Mouse (Mus musculus): ENCODE results near the gene Nmrk2. TPM values are rescaled to one million over a fixed set of nuclear protein-coding genes. Genes with fewer than 3 reads are reported as not detected.
A peak's percentile ranks its signal among the peaks of the same experiment; 100 is the strongest.

The Nmrk2 gene
- polyA plus RNA-seq (2014; fragmentation: Nextera tagmentation; extraction: Ambion mirVana): 0.14 TPM in 1 of 2 replicates, not detected in the other

- DNase-seq (ENCODE audit: low spot score) (no peak), ATAC-seq (ENCODE audit: low FRiP score) (no peak)
- Histone ChIP-seq H3K36me3 (replicated peaks; ENCODE audit: control insufficient read depth, insufficient read depth) (peaks cover 19% of the 10 kb centered on the region), H3K4me3 (replicated peaks; ENCODE audit: low read length) (no peak within 1 kb of the TSS), H3K4me2 (replicated peaks) (no peak within 1 kb of the TSS), H3K27me3 (ENCODE audit: control insufficient read depth, insufficient read depth, low read length) (no peaks in the 10 kb centered on the region), H3K27ac (no peak within 1 kb of the TSS), H3K9me3 (ENCODE audit: control insufficient read depth, low read length) (no peaks in the 10 kb centered on the region), H3K4me1 (replicated peaks; ENCODE audit: control insufficient read depth, insufficient read depth, low read length) (no peaks in the 10 kb centered on the region), H3K9ac (no peak within 1 kb of the TSS)
- 63% methylated on average over 13 of the region's 13 CpGs for WGBS
Observed at GRCm38 (mm10) chr10:81201807-81202758, at the start of gene Nmrk2. Gene Nmrk2, minus strand, starts transcription at chr10:81202051.

- Histone ChIP-seq H3K4me1 (replicated peaks; ENCODE audit: control insufficient read depth, insufficient read depth, low read length) (0 out of 2 replicates have a peak, but pooled peaks cover 15% of the 10 kb centered on the region), H3K27ac (no peak overlapping the region), H3K27me3 (ENCODE audit: control insufficient read depth, insufficient read depth, low read length) (peaks cover 22% of the 10 kb centered on the region), H3K36me3 (replicated peaks; ENCODE audit: control insufficient read depth, insufficient read depth) (peaks cover 14% of the 10 kb centered on the region; the same call in 1 of the 2 replicates), H3K9ac (no peak overlapping the region), H3K9me3 (ENCODE audit: control insufficient read depth, low read length) (no peaks in the 10 kb centered on the region), H3K4me2 (replicated peaks) (no peak overlapping the region), H3K4me3 (replicated peaks; ENCODE audit: low read length) (no peak overlapping the region)
- 88% methylated on average over 8 of the region's 8 CpGs for WGBS
- DNase-seq (ENCODE audit: low spot score): no peak
- ATAC-seq (ENCODE audit: low FRiP score): no peak
Observed at GRCm38 (mm10) chr10:81249442-81249841, 47.6 kb upstream of the Nmrk2 start.

GRCm38 (mm10) chr10:81247804-81248203 is 46.0 kb upstream of the Nmrk2 start:
- H3K27me3 ChIP-seq (ENCODE audit: control insufficient read depth, insufficient read depth, low read length): peaks cover 19% of the 10 kb centered on the region
- peaks cover 14% of the 10 kb centered on the region; the same call in 1 of the 2 replicates for H3K36me3 ChIP-seq (replicated peaks; ENCODE audit: control insufficient read depth, insufficient read depth)
- H3K4me1 ChIP-seq (replicated peaks; ENCODE audit: control insufficient read depth, insufficient read depth, low read length): 0 out of 2 replicates have a peak, but pooled peaks cover 10% of the 10 kb centered on the region
- no peak overlapping the region for H3K4me3 ChIP-seq (replicated peaks; ENCODE audit: low read length)
- no peak overlapping the region for H3K4me2 ChIP-seq (replicated peaks)
- 93% methylated on average over 2 of the region's 2 CpGs for WGBS
- H3K27ac ChIP-seq: no peak overlapping the region
- DNase-seq (ENCODE audit: low spot score) (no peak), ATAC-seq (ENCODE audit: low FRiP score) (no peak)
- no peak overlapping the region for H3K9ac ChIP-seq
- no peaks in the 10 kb centered on the region for H3K9me3 ChIP-seq (ENCODE audit: control insufficient read depth, low read length)

- no peak overlapping the region for H3K4me3 ChIP-seq (replicated peaks; ENCODE audit: low read length)
- no peaks in the 10 kb centered on the region for H3K9me3 ChIP-seq (ENCODE audit: control insufficient read depth, low read length)
- H3K36me3 ChIP-seq (replicated peaks; ENCODE audit: control insufficient read depth, insufficient read depth): peaks cover 23% of the 10 kb centered on the region; the same call in 1 of the 2 replicates
- no peak overlapping the region for H3K4me2 ChIP-seq (replicated peaks)
- H3K9ac ChIP-seq: no peak overlapping the region
- no peaks in the 10 kb centered on the region for H3K4me1 ChIP-seq (replicated peaks; ENCODE audit: control insufficient read depth, insufficient read depth, low read length)
- 93% methylated on average over 6 of the region's 6 CpGs for WGBS
- H3K27me3 ChIP-seq (ENCODE audit: control insufficient read depth, insufficient read depth, low read length): peaks cover 7% of the 10 kb centered on the region
- ATAC-seq (ENCODE audit: low FRiP score): no peak
- no peak for DNase-seq (ENCODE audit: low spot score)
- H3K27ac ChIP-seq: no peak overlapping the region
Observed at GRCm38 (mm10) chr10:81245166-81245565, 43.3 kb upstream of the Nmrk2 start.

DNA sequence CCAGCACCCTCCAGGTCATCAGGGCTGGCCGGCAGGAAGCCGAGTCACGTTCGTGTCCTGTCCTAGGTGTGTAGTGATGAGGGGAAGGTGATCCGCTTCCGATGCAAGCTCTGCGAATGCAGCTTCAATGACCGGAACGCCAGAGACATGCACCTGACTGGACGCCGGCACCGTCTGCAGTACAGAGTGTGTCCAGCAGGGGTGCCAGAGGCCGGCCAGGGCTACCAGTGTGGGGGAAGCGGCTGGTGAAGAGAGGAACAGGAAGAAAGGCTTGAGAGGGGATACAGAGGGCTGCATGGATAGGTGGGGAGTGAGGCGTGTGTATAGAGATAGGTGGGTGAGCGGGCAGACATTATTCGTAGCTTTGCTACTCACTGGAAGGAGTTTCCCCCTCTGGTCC is 42.7 kb upstream of the Nmrk2 start:
- H3K9ac ChIP-seq: no peak overlapping the region
- no peak overlapping the region for H3K27ac ChIP-seq
- DNase-seq (ENCODE audit: low spot score) (peak; percentile 71), ATAC-seq (ENCODE audit: low FRiP score) (peak; percentile 49; the same call in 1 of the 2 replicates)
- no peak overlapping the region for H3K4me2 ChIP-seq (replicated peaks)
- peaks cover 13% of the 10 kb centered on the region for H3K27me3 ChIP-seq (ENCODE audit: control insufficient read depth, insufficient read depth, low read length)
- 7% methylated on average over 17 of the region's 17 CpGs for WGBS
- H3K4me1 ChIP-seq (replicated peaks; ENCODE audit: control insufficient read depth, insufficient read depth, low read length): no peaks in the 10 kb centered on the region
- H3K4me3 ChIP-seq (replicated peaks; ENCODE audit: low read length): no peak overlapping the region
- H3K9me3 ChIP-seq (ENCODE audit: control insufficient read depth, low read length): no peaks in the 10 kb centered on the region
- H3K36me3 ChIP-seq (replicated peaks; ENCODE audit: control insufficient read depth, insufficient read depth): peaks cover 23% of the 10 kb centered on the region; the same call in 1 of the 2 replicates

- DNase-seq (ENCODE audit: low spot score) (no peak), ATAC-seq (ENCODE audit: low FRiP score) (no peak)
- 0 out of 2 replicates have a peak, but pooled peaks cover 23% of the 10 kb centered on the region for H3K36me3 ChIP-seq (replicated peaks; ENCODE audit: control insufficient read depth, insufficient read depth)
- H3K4me2 ChIP-seq (replicated peaks): no peak overlapping the region
- no peak overlapping the region for H3K9ac ChIP-seq
- H3K4me1 ChIP-seq (replicated peaks; ENCODE audit: control insufficient read depth, insufficient read depth, low read length): no peaks in the 10 kb centered on the region
- H3K4me3 ChIP-seq (replicated peaks; ENCODE audit: low read length): no peak overlapping the region
- no peaks in the 10 kb centered on the region for H3K9me3 ChIP-seq (ENCODE audit: control insufficient read depth, low read length)
- peaks cover 17% of the 10 kb centered on the region for H3K27me3 ChIP-seq (ENCODE audit: control insufficient read depth, insufficient read depth, low read length)
- 78% methylated on average over 4 of the region's 4 CpGs for WGBS
- H3K27ac ChIP-seq: no peak overlapping the region
Observed at GRCm38 (mm10) chr10:81244146-81244545, 42.3 kb upstream of the Nmrk2 start.

DNA sequence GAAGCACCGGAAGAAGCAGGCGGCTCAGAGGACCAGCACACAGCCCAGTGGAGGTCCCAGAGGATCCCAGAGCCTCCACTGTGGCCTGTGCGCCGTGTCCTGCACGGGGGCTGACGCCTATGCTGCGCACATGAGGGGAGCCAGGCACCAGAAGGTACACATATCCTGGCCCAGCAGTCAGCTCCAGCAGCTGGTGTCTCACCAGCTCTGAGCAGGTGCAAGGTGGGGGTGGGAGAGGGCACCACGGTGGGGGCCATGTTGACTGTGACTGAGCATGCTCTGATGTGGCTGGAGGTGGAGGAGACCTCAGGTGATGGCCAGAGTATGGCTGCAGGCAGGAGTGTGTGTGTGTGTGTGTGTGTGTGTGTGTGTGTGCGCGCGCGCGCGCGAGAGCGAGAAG is 40.2 kb upstream of the Nmrk2 start:
- no peak overlapping the region for H3K4me2 ChIP-seq (replicated peaks)
- no peaks in the 10 kb centered on the region for H3K9me3 ChIP-seq (ENCODE audit: control insufficient read depth, low read length)
- no peak overlapping the region for H3K4me3 ChIP-seq (replicated peaks; ENCODE audit: low read length)
- WGBS: 93% methylated on average over 16 of the region's 16 CpGs
- H3K9ac ChIP-seq: no peak overlapping the region
- H3K27ac ChIP-seq: no peak overlapping the region
- H3K36me3 ChIP-seq (replicated peaks; ENCODE audit: control insufficient read depth, insufficient read depth): 0 out of 2 replicates have a peak, but pooled peaks cover 9% of the 10 kb centered on the region
- DNase-seq (ENCODE audit: low spot score) (no peak), ATAC-seq (ENCODE audit: low FRiP score) (no peak)
- H3K27me3 ChIP-seq (ENCODE audit: control insufficient read depth, insufficient read depth, low read length): peaks cover 20% of the 10 kb centered on the region
- H3K4me1 ChIP-seq (replicated peaks; ENCODE audit: control insufficient read depth, insufficient read depth, low read length): no peaks in the 10 kb centered on the region

DNA sequence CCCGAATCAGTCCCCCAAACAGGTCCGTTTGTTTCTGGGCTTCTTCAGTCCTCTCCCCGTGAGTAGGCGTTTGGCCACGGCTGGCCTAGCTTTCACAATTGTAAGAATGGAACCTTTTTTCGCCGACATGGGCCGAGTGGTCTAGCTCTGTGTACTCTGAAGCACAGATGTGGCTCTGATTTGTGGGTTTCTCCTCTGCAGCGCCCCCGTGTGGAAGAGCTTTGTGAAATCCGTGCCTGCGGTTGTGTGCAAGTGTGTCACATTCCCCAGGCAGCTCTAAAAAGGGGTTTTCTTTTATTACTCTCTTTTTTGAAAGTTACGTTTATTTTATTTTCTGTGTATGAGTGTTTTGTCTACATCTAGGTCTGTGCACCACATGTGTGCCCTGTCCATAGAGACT is 39.0 kb upstream of the Nmrk2 start:
- Histone ChIP-seq H3K4me3 (replicated peaks; ENCODE audit: low read length) (no peak overlapping the region), H3K4me2 (replicated peaks) (no peak overlapping the region), H3K27ac (no peak overlapping the region), H3K27me3 (ENCODE audit: control insufficient read depth, insufficient read depth, low read length) (peaks cover 20% of the 10 kb centered on the region), H3K9me3 (ENCODE audit: control insufficient read depth, low read length) (no peaks in the 10 kb centered on the region), H3K36me3 (replicated peaks; ENCODE audit: control insufficient read depth, insufficient read depth) (0 out of 2 replicates have a peak, but pooled peaks cover 9% of the 10 kb centered on the region), H3K4me1 (replicated peaks; ENCODE audit: control insufficient read depth, insufficient read depth, low read length) (no peaks in the 10 kb centered on the region), H3K9ac (no peak overlapping the region)
- 24% methylated on average over 13 of the region's 13 CpGs for WGBS
- no peak for ATAC-seq (ENCODE audit: low FRiP score)
- DNase-seq (ENCODE audit: low spot score): peak; percentile 72

- H3K4me3 ChIP-seq (replicated peaks; ENCODE audit: low read length): no peak overlapping the region
- H3K9me3 ChIP-seq (ENCODE audit: control insufficient read depth, low read length): no peaks in the 10 kb centered on the region
- no peak overlapping the region for H3K4me2 ChIP-seq (replicated peaks)
- 77% methylated on average over 2 of the region's 2 CpGs for WGBS
- no peak overlapping the region for H3K27ac ChIP-seq
- H3K4me1 ChIP-seq (replicated peaks; ENCODE audit: control insufficient read depth, insufficient read depth, low read length): peaks cover 5% of the 10 kb centered on the region; the same call in 1 of the 2 replicates
- H3K36me3 ChIP-seq (replicated peaks; ENCODE audit: control insufficient read depth, insufficient read depth): 0 out of 2 replicates have a peak, but pooled peaks cover 9% of the 10 kb centered on the region
- H3K27me3 ChIP-seq (ENCODE audit: control insufficient read depth, insufficient read depth, low read length): peaks cover 20% of the 10 kb centered on the region
- H3K9ac ChIP-seq: no peak overlapping the region
- ATAC-seq (ENCODE audit: low FRiP score) (no peak), DNase-seq (ENCODE audit: low spot score) (no peak)
Observed at GRCm38 (mm10) chr10:81238618-81239017, 36.8 kb upstream of the Nmrk2 start.
